Mouse (Mus musculus) heart, postnatal 0 days (tissue): ENCODE results near the gene Ect2l. TPM values are rescaled to one million over a fixed set of nuclear protein-coding genes. Genes with fewer than 3 reads are reported as not detected.

Experiments
- ATAC-seq: fragments of 200-750 bp; cut with Nextera tagmentation; 2 replicates; pipeline ENCODE4 v1.8.0; 2017; ENCODE audit warnings: low read depth, moderate number of reproducible peaks, moderate library complexity; ENCODE audit not compliant: insufficient read depth
- DNase-seq: peaks from one replicate; pipeline ENCODE4 v3.0.0-alpha.2; 2016; ENCODE audit warnings: low spot score
- H3K27ac ChIP-seq: fragments of 300-500 bp; sonication (generic); 2 replicates; pipeline ENCODE4 v1.5.1; 2014; ENCODE audit warnings: low read depth, mild to moderate bottlenecking
- H3K27me3 ChIP-seq: fragments of 300-500 bp; sonication (generic); 2 replicates; pipeline ENCODE4 v1.6.1; 2014; ENCODE audit warnings: low read length, mixed read lengths; ENCODE audit not compliant: control insufficient read depth, insufficient read depth
- H3K36me3 ChIP-seq: fragments of 300-500 bp; sonication (generic); replicated peaks from 2 replicates; pipeline ENCODE4 v1.6.1; 2014; ENCODE audit warnings: low read length, mixed read lengths; ENCODE audit not compliant: control insufficient read depth, insufficient read depth
- H3K4me1 ChIP-seq: fragments of 300-500 bp; sonication (generic); 2 replicates; pipeline ENCODE4 v1.6.1; 2014; ENCODE audit warnings: antibody characterized with exemption; ENCODE audit not compliant: control insufficient read depth, insufficient read depth
- H3K4me2 ChIP-seq: fragments of 300-500 bp; sonication (generic); 2 replicates; pipeline ENCODE4 v1.6.1; 2014; ENCODE audit warnings: low read depth, mild to moderate bottlenecking, low read length, moderate library complexity
- H3K4me3 ChIP-seq: fragments of 300-500 bp; sonication (generic); 2 replicates; pipeline ENCODE4 v1.5.1; 2014; ENCODE audit warnings: low read depth, low read length
- H3K9ac ChIP-seq: fragments of 300-500 bp; sonication (generic); replicated peaks from 2 replicates; pipeline ENCODE4 v1.6.1; 2014; ENCODE audit warnings: low read depth, low read length, mixed read lengths
- H3K9me3 ChIP-seq: fragments of 300-500 bp; sonication (generic); replicated peaks from 2 replicates; pipeline ENCODE4 v1.6.1; 2016; ENCODE audit warnings: low read length; ENCODE audit not compliant: control insufficient read depth
- CTCF ChIP-seq: IDR thresholded peaks from 2 replicates; pipeline ENCODE4 v1.5.1; 2016; ENCODE audit warnings: antibody characterized with exemption, control low read depth, low read depth
- EP300 ChIP-seq: IDR thresholded peaks from 2 replicates; pipeline ENCODE4 v1.6.1; 2016; ENCODE audit warnings: antibody characterized with exemption, low read depth
- WGBS: fragments of 180-500 bp; shearing (Covaris S2); extraction: QIAGEN DNeasy Blood & Tissue Kit; methylation state at CpG from one replicate; pipeline ENCODE4 v1.1.7; 2014; 5-methylcytosine and 5-hydroxymethylcytosine counted together
- polyA plus RNA-seq: library from polyadenylated mRNA; unstranded; fragments of >200 nt; fragmentation: Nextera tagmentation; extraction: Ambion mirVana; gene quantifications from 2 replicates; pipeline ENCODE4 v1.2.1, GENCODE M21; 2015
- total RNA-seq: library from RNA; depleted of rRNA; stranded (reverse); fragments of >200 nt; gene quantifications from 2 replicates; pipeline ENCODE4 v1.2.3, GENCODE M21; 2014; ENCODE audit warnings: low replicate concordance; rRNA removed

Gene Ect2l
- not detected in 2 replicates for total RNA-seq
- 0.47 and 0.60 TPM in 2 replicates for polyA plus RNA-seq

DNA sequence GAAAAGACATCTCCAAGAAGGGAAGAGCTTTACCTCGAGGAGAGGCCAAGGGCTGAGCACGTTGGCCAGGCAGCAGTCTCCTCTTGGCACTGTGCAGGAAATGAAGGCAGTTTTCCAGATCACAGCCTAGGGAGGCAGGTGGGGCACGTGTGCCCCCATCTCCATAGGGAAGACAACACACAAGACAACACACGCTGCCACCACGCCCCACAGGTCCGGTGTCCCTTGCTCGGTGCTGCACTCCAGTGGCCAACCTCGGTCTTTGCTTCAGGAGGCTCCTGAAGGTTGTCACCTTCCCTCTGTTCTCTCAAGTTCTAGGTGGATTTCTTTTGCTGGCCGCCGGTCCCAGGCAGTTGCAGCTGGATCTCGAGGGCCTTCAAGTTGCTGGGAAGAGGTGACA lies at the start of gene Ect2l:
TSS of gene Ect2l (minus strand) at position 165 of the 400 bp plus-strand sequence.
- H3K27me3 ChIP-seq, result no peaks in the 10 kb centered on the region
- H3K36me3 ChIP-seq, result no peaks in the 10 kb centered on the region
- no peak within 1 kb of the TSS for H3K9ac ChIP-seq
- TF ChIP-seq EP300 (no peak), CTCF (peak; percentile 85)
- H3K4me3 ChIP-seq, result no peak within 1 kb of the TSS
- no peaks in the 10 kb centered on the region for H3K9me3 ChIP-seq
- peaks cover 6% of the 10 kb centered on the region; the same call in 1 of the 2 replicates for H3K4me1 ChIP-seq
- ATAC-seq (peak; percentile 82), DNase-seq (peak; percentile 48)
- 4% methylated on average over 11 of the region's 11 CpGs for WGBS
- peak within 1 kb of the TSS; percentile 35; the same call in 1 of the 2 replicates for H3K4me2 ChIP-seq
- H3K27ac ChIP-seq, result no peak within 1 kb of the TSS

DNA sequence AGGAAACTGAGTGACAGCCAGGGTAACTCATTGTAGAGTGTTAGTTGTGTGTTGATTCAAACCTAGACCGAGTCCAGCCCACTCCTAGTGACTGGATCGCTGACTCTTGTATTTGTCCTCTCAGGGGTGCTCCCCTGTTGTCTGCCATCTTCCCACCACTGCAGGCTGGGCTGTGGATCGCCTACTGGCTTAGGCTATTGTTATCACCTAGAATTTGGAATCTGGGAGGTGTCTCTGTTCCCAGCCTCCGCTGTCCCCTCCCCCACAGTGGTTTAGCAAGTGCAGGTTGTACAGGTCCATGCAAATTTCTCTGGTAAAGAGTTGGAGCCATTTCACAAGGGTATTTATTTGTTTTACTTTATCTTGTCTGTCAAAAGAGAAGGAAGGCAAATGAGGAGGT lies 40.7 kb upstream of the Ect2l start:
- Histone ChIP-seq H3K27ac (no peak overlapping the region), H3K4me1 (no peaks in the 10 kb centered on the region), H3K4me2 (no peak overlapping the region), H3K4me3 (no peak overlapping the region), H3K9ac (no peak overlapping the region), H3K27me3 (no peaks in the 10 kb centered on the region), H3K36me3 (no peaks in the 10 kb centered on the region), H3K9me3 (no peaks in the 10 kb centered on the region)
- 59% methylated on average over 4 of the region's 4 CpGs for WGBS
- ATAC-seq (no peak), DNase-seq (no peak)
- no peak for TF ChIP-seq EP300
- no peak for TF ChIP-seq CTCF

DNA sequence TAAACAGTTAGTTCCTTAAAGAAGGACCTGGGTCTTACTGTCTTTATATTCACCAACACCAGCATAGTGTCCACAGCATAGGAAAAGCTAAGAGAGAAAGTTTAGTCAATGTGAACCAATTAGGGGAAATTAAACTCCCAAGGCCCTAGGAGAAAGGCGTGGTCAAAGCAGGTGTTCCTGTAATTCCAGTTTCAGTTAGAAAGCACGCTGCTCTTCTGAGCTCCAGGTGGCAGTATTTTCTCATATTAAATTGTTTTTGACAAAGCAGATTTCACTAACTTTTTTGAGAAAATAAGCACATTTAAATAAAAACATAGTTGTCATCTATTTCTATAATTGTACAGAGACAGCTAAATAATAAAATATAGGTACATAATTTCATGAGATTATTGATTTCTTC lies 32.9 kb upstream of the Ect2l start:
- H3K27me3 ChIP-seq, result no peaks in the 10 kb centered on the region
- no peaks in the 10 kb centered on the region for H3K4me1 ChIP-seq
- WGBS, result 56% methylated on average over 2 of the region's 2 CpGs
- H3K4me3 ChIP-seq, result no peak overlapping the region
- DNase-seq, result no peak
- TF ChIP-seq CTCF, result no peak
- no peak for TF ChIP-seq EP300
- no peak overlapping the region for H3K4me2 ChIP-seq
- H3K27ac ChIP-seq, result no peak overlapping the region
- no peak for ATAC-seq
- no peaks in the 10 kb centered on the region for H3K36me3 ChIP-seq
- H3K9ac ChIP-seq, result no peak overlapping the region
- no peaks in the 10 kb centered on the region for H3K9me3 ChIP-seq

DNA sequence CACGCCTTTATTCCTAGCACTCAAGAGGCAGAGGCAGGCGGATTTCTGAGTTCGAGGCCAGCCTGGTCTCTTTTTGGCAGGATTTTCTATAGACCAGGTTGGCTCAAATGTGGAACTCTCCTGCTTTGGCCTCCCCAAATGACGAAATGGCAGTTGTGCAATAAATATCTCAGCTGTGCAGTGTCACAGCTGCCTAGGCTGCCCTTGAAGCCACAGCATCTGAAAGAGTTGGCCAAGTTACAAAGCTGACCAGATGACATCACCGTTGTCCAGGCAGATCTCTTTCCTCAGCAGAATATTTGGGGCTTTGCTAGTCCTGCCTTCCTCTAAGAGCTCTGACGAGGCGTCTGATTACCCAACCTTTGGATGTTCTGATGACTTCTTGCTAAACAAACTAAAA lies 26.5 kb upstream of the Ect2l start:
- H3K4me1 ChIP-seq, result peaks cover 6% of the 10 kb centered on the region; the same call in 1 of the 2 replicates
- no peaks in the 10 kb centered on the region for H3K9me3 ChIP-seq
- ATAC-seq (no peak), DNase-seq (no peak)
- H3K27ac ChIP-seq, result no peak overlapping the region
- no peaks in the 10 kb centered on the region for H3K27me3 ChIP-seq
- no peaks in the 10 kb centered on the region for H3K36me3 ChIP-seq
- H3K4me3 ChIP-seq, result no peak overlapping the region
- 71% methylated on average over 7 of the region's 7 CpGs for WGBS
- no peak for TF ChIP-seq EP300
- no peak for TF ChIP-seq CTCF
- H3K9ac ChIP-seq, result no peak overlapping the region
- no peak overlapping the region for H3K4me2 ChIP-seq

DNA sequence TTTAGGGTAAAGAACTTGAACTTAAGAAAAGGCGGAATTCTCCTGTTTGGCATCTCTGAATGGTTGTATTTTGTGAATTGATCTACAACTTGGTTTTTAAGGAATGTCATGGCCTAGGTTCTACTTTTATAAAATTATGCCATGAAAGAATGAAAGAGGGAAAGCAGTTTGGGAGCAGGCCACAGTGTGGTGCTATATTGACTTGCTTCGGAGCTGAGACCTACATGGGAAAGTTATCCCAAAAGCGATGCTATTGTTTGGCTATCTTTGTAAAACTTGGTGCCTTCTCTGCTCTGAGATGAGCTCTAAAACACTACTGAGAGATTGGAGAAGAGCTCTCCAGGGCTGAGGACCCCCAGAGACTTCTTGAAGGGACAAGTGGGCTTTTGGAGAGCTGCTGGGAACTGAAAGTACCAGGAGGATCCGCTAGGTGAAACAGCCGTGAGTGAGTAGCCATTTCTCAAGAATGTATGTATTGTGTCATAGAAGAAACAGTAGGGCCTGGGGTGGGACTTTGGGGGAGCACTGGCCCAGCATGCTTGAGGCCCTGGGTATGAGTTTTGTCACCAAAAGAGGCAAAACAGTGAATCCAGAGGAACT lies 25.7 kb upstream of the Ect2l start:
- H3K9ac ChIP-seq, result no peak overlapping the region
- no peak overlapping the region for H3K27ac ChIP-seq
- TF ChIP-seq CTCF (peak; percentile 28; the same call in 1 of the 2 replicates), EP300 (no peak)
- H3K36me3 ChIP-seq, result no peaks in the 10 kb centered on the region
- WGBS, result 66% methylated on average over 5 of the region's 5 CpGs
- H3K27me3 ChIP-seq, result no peaks in the 10 kb centered on the region
- no peaks in the 10 kb centered on the region for H3K9me3 ChIP-seq
- no peak overlapping the region for H3K4me2 ChIP-seq
- DNase-seq, result no peak
- peaks cover 6% of the 10 kb centered on the region; the same call in 1 of the 2 replicates for H3K4me1 ChIP-seq
- H3K4me3 ChIP-seq, result no peak overlapping the region
- no peak for ATAC-seq

DNA sequence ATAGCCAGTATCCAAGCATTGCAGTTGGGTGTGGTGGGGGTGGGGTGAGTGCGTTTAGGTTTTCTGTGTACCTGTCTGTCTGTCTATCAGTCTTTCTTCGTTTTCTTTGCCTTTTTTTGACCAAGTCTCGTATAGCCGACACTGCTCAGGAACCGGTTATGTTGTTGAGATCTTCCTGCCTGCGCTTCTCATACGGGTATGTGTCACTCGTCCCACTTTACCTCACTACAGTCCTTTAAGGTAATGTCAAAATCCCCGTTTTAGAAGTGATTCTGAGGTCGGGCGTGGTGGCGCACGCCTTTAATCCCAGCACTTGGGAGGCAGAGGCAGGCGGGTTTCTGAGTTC lies 24.7 kb upstream of the Ect2l start:
- WGBS, result 13% methylated on average over 14 of the region's 14 CpGs
- 0 out of 2 replicates have a peak overlapping the region, but pooled peaks have one; percentile 26 for H3K9ac ChIP-seq
- no peak for DNase-seq
- no peak overlapping the region for H3K27ac ChIP-seq
- H3K4me2 ChIP-seq, result peak overlapping the region; percentile 74
- peaks cover 6% of the 10 kb centered on the region; the same call in 1 of the 2 replicates for H3K4me1 ChIP-seq
- H3K4me3 ChIP-seq, result peak overlapping the region; percentile 95
- no peak for TF ChIP-seq EP300
- no peak for TF ChIP-seq CTCF
- no peaks in the 10 kb centered on the region for H3K36me3 ChIP-seq
- 0 out of 2 replicates have a peak, but pooled peaks have one; percentile 8 for ATAC-seq
- no peaks in the 10 kb centered on the region for H3K9me3 ChIP-seq
- H3K27me3 ChIP-seq, result no peaks in the 10 kb centered on the region
